Mouse (Mus musculus): Measurements from ENCODE around the gene Rps13. TPM values are rescaled to one million over a fixed set of nuclear protein-coding genes. Genes with fewer than 3 reads are reported as not detected.

Gene Rps13
- polyA plus RNA-seq (2014; fragmentation: Illumina TruSeq; extraction: RNeasy Lipid Tissue Mini Kit (QIAGEN cat#74804); ENCODE audit: low read depth, low replicate concordance): 498 TPM

DNA sequence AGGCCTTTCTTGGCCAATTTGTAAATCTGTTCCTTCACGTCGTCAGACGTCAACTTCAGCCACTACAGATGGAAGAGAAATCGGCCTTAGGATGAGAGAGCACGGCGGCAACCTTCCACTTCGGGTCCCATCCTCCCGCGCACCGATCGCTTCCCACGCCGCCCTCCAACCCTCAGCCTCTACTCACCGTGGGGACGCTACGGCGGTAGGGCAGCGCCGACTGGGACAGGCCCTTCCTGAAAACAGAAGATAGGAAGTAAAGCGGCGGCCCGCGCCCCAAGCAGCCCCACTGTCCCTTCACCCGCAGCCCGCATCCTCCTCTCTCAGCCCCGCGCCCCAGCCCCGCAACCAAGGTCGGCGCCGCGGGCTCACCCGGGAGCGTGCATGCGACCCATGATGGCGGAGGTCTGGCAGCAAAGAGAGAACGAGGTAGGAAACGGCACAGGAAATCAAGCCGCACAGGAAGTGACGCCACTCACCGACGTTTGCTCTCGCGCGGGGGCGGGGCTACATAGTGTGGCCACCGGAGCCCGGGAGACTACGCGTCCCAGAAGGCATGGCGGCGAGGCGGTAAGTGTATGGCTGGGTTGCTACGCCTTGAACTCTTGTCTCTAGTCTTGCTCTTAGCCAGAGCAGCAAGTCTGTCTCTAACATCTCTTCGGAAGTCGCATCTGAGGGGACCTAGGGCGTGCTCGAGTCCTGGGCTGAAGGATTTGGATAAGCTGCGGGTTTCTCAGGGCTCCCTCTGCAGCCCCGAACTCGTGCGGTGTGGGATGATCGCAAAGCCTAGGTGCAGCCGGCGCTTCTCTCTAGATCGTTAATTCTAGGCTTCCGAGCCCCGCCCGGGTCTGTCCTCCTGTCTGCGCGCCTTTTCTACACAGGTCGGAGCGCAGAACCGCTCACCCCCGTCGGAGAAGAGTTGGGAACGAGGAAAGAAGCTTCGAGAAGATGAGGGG is at the start of gene Rps13:
Rps13 (minus strand) TSS at position 483 of the 956 bp plus-strand sequence.

DNA sequence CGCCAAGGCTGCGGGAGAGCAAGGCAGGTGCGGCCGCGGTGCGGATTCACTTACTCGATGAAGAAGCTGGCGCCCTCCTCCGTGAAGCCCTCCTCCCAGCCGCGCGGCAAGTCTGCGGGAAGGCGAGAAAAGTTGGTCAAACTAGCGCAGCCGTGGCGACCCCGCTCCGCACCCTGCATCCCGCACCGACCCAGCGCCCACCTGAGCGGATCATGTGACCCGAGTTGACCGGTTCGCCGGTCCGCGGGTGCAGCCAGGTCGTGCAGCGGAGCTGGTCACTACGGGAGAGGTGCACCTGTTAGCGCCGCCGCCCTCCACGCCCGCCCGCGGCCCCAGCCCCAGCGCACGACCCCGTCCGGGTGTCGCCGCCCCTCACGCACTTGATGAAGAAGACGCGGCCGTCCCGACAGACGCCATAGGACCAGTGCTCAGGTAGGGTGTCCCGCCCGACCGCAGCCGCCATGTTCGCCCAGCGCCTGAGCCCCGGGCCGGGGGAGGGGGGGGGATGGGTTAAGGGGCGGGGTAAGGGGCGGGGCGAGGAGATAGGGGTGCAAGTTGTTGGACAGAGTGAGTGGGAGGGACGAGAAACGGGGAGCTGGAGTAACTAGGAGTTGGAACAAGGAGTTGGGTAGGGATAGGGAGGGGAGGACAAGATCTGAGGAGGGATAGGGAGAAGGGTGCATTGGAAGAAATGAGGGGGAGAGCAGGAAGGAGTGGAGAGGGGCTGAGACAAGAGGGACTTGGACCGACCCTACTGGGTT is 25.9 kb downstream of the Rps13 start, which contains the start of gene Plekha7:
Plekha7 (minus strand) TSS at position 506 of the 761 bp plus-strand sequence.

Other genes with a start within 250 kb of the Rps13 start
- 1.7 TPM for gene Gm4353, start 249.6 kb downstream of the Rps13 start, polyA plus RNA-seq (2014; fragmentation: Illumina TruSeq; extraction: RNeasy Lipid Tissue Mini Kit (QIAGEN cat#74804); ENCODE audit: low read depth, low replicate concordance)
- 7.2 TPM for gene Plekha7, start 25.8 kb downstream of the Rps13 start, polyA plus RNA-seq (2014; fragmentation: Illumina TruSeq; extraction: RNeasy Lipid Tissue Mini Kit (QIAGEN cat#74804); ENCODE audit: low read depth, low replicate concordance)
- 82.5 TPM for gene Pik3c2a, start 109.3 kb upstream of the Rps13 start, polyA plus RNA-seq (2014; fragmentation: Illumina TruSeq; extraction: RNeasy Lipid Tissue Mini Kit (QIAGEN cat#74804); ENCODE audit: low read depth, low replicate concordance)
- 83.6 TPM for gene Nucb2, start 170.2 kb upstream of the Rps13 start, polyA plus RNA-seq (2014; fragmentation: Illumina TruSeq; extraction: RNeasy Lipid Tissue Mini Kit (QIAGEN cat#74804); ENCODE audit: low read depth, low replicate concordance)

All from adrenal gland, adult 10 weeks (tissue).